Mouse (Mus musculus) liver, embryonic 14 days (tissue): ENCODE measurements around the gene Hibadh. TPM values are rescaled to one million over a fixed set of nuclear protein-coding genes. Genes with fewer than 3 reads are reported as not detected.

Experiments used
- polyA plus RNA-seq: library from polyadenylated mRNA; depleted of rRNA; stranded (reverse); fragments of >200 nt; gene quantifications from 2 replicates; pipeline ENCODE4 v1.2.3, GENCODE M21; 2012; rRNA removed

Hibadh gene
- polyA plus RNA-seq: 27.6 and 31.4 TPM in 2 replicates

GRCm38 (mm10) chr6:52640224-52640712 is at the start of gene Hibadh:
Gene Hibadh (minus strand): TSS chr6:52640389.

Other genes starting within 250 kb of the Hibadh start
- gene Tax1bp1, start 73.3 kb upstream of the Hibadh start, polyA plus RNA-seq: 35.4 and 37.8 TPM in 2 replicates